Mouse (Mus musculus) G1E-ER4 (cell line): ENCODE results near the gene Ceacam20. TPM values are rescaled to one million over a fixed set of nuclear protein-coding genes. Genes with fewer than 3 reads are reported as not detected.

Experiments
- GATA1 ChIP-seq: IDR thresholded peaks from one replicate; pipeline ENCODE4 v1.8.0; 2012; ENCODE audit warnings: low read length, inconsistent platforms
- polyA plus RNA-seq: library from polyadenylated mRNA; stranded (reverse); fragments of >175 nt; gene quantifications from 2 replicates; pipeline ENCODE4 v1.2.3, GENCODE M21; 2012

The Ceacam20 gene
- not detected in 2 replicates for polyA plus RNA-seq

DNA sequence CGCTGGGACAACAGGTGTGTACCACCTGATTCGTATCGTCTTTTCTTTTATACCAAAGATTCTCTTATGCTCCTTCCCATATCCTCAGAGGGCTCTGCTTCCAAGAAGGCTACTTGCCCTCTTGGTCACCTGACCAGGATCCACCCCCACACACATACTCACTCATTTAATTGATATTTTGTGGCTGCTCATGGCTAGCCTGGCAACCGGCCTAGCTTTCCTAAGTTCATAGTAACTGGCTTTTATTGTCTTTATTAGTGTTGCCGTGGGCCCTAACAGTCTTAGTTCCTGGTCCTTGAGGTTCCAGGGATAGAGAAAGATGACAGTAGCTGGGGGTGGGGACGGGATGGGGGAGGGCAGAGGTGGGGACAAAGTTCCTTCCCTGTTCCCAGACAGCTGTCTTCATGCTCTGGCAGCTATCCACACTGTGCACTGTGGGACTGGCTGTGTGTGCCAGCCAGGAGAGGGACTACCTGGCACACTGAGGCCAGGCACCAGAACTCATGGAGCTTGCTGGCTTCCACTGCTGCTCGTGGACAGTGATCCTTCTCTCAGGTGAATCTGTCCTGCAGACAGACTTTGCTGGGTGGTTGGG is at the start of gene Ceacam20:
Ceacam20 (plus strand) TSS at position 428 of the 595 bp plus-strand sequence.
- no peak for TF ChIP-seq GATA1

DNA sequence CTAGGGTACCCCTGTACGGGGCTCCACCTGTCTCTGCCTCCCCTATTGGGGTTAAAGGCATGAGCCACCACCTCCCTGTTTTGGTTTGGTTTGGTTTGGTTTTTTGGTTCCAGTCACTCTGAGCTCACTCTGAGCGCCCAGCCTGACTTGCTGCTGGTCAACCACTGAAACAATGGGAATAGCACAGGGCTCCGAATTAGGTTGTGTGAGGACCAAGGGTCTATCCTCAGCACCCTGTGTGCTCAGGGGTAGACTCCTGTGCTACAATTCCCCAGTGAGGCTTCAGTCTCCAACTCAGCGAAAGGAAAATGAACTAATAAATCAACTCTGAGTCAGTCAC is 45.1 kb upstream of the Ceacam20 start:
- TF ChIP-seq GATA1 = no peak

DNA sequence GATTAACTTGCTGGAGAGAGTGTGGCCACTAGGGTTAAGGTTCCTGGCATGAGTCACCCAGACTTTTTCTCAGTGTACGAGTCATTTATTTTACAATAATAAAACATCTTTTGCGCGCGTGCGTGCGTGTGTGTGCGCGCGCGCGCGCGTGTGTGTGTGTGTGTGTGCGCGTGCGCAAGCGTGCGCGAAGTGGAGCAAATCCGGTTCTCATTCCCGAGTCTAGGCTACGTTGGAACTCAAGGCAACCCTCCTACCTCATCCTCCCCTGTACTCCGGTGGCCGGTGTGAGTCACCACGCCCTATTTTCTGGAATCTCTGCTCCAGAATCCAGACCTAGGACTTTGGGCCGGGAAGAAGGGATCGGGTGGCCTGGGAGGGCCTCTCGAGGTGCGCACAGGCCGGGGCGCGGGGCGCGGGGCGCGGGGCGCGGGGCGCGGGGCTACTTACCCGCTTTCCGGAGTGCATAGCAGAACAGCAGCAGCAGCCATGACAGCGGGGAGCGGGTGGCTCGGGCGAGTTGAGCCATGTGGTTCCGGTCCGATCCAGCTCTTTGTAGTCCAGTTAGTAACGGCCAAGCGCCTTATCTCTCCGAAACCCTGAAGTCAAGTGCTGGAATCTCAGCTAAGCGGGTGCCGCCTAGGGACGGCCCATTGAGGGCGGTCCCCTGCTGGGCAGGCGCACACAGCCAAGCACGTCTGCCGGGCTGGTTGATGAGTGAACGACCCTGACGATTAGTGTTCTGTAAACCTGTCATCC is 44.5 kb upstream of the Ceacam20 start, which contains the start of gene Pvr:
Pvr (minus strand) TSS at position 655 of the 756 bp plus-strand sequence.
- TF ChIP-seq GATA1 = no peak

DNA sequence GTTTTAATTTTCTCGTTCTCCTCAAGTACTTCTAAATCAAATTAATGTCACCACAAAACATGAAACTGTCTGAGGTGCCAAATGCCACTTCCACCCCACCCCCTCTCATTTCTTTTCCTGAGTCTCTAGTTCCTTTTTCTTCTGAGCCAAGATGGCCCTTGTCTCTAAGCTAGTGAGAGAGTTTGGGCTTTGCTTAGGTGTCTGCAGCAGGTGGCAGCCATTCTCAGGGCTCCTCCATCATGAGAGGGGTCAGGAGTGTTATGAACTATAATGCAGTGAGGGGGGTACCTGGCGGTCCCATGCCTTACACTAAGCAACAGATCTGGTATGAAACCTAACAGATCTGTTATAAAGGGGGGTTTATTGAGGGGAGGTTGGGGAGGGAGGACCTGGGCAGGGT is 41.9 kb upstream of the Ceacam20 start:
- TF ChIP-seq GATA1 = no peak

DNA sequence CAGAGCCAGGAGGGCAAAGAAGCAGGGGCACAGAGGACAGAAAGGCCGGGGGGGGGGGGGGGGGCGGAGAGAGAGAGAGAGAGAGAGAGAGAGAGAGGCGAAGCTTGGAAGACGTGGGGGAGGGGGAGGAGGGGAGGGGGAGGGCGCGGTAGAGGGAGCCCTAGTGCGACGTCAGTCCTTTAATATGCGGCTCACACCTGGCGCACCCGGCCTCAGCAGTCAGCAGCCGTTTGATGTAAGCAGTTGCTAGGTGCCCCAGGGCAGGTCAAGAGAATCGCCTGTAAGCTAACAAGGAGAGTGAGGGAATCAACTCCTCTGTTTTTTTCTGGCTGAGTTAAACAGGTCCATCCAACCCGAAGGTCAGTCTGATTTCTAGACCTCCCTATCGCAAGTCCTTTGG is 41.4 kb upstream of the Ceacam20 start:
- no peak for TF ChIP-seq GATA1

GRCm38 (mm10) chr7:19925376-19925775 is 39.8 kb upstream of the Ceacam20 start:
- TF ChIP-seq GATA1 = no peak

- no peak for TF ChIP-seq GATA1
Observed at GRCm38 (mm10) chr7:19926849-19927480, 38.2 kb upstream of the Ceacam20 start.

DNA sequence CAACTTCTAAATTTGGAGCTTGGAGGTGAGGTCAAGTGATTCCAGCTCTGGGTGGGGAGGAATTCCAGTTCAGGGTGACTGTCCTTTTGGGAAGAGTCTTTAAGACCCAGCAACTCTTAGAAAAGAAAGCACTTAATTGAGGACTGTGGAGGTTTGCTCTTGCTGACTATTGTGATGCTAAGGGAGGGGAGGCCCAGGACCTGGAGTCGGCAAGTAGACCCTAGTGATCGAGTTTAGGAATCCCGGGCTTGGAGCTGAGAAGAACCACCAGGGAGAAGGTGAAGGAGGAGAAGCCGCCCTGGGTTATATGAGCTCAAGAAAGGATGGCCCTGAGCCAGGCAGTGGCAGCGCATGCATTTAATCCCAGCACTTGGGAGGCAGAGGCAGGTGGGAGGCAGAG is 36.7 kb upstream of the Ceacam20 start:
- TF ChIP-seq GATA1 = no peak

GRCm38 (mm10) chr7:19932133-19932876 is 32.9 kb upstream of the Ceacam20 start:
- TF ChIP-seq GATA1 = no peak

GRCm38 (mm10) chr7:19932877-19933809 is 32.1 kb upstream of the Ceacam20 start:
- no peak for TF ChIP-seq GATA1

GRCm38 (mm10) chr7:19935171-19935751 is 30.0 kb upstream of the Ceacam20 start:
- TF ChIP-seq GATA1 = no peak

GRCm38 (mm10) chr7:19935961-19936360 is 29.3 kb upstream of the Ceacam20 start:
- no peak for TF ChIP-seq GATA1

GRCm38 (mm10) chr7:19937229-19937821 is 27.9 kb upstream of the Ceacam20 start:
- TF ChIP-seq GATA1 = no peak
